Mouse (Mus musculus) frontal cortex, postnatal 10 days (tissue): ENCODE results near the gene Nckipsd.

Experiments
- DNase-seq, 2 experiments: peaks; one replicate each; pipeline ENCODE4 v3.0.0; 2022; ENCODE audit warnings: low spot score in 2 of 2, mixed read lengths in 1 of 2

Gene Nckipsd

GRCm38 (mm10) chr9:108808163-108808665, at the start of gene Nckipsd:
Nckipsd (plus strand) TSS chr9:108808368.
- peak; percentile 88 to 93 for DNase-seq

GRCm38 (mm10) chr9:108759121-108759520, 49.0 kb upstream of the Nckipsd start:
- no peak for DNase-seq

GRCm38 (mm10) chr9:108759805-108760204, 48.4 kb upstream of the Nckipsd start:
- DNase-seq: no peak

- DNase-seq: no peak
Measured at GRCm38 (mm10) chr9:108761561-108761960, 46.6 kb upstream of the Nckipsd start.

DNA sequence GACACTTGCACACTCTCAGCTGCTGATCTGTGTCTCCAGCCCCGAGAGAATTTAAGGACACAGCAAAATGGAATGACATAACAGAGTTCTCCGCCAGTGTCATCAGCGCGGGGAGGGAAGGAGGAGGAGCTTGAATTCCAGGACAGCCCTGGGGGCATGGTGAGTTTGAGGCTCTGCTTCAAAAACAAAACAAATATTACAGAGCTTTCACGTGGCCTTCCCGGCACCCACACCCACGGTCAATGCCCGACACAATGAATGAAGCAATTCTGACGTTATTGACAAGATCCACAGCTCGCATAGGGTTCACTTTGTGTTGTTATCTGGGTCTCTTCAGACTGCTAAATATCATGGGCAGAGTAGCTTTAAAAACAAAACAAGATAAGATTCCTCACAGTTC, 43.2 kb upstream of the Nckipsd start:
- no peak for DNase-seq

DNA sequence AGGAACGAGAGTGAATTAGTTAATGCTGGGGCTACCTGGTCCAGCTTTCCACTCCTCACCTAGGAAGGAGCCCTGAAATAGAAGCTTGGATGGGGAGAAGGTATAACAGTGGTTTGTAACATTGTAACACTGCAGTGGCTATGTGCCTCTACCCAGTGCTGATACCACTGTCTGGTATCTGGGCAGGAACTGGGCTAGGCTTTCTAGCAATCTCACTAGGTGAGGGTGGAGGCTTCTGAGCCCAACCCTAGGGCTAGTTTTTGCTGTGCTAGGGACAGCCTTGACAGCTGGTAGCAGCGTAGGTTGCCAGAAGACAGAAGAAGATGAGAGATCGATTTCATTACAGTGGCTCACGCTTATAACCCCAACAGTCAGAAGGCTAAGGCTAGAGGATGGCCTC, 31.6 kb upstream of the Nckipsd start:
- DNase-seq: no peak

DNA sequence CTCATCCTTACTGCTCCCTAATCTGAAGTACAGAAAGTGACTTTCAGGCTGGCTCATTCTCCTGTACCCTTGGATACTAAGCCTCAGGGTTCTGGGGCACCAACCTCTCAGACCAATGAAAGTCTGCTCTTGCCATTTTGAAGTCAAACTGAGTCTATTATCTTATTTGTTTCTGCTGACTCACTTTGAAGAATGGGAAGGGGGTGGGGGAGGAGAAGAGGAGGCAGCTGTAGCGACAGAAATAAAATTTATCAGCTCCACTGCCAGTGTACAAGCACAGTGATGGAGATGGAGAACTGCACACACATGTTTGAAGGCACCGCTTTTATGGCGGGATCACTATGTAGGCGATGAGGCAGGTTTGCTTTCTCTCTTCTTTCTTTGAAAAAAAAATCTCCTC, 30.9 kb upstream of the Nckipsd start:
- no peak for DNase-seq

GRCm38 (mm10) chr9:108780959-108781358, 27.2 kb upstream of the Nckipsd start:
- no peak for DNase-seq

DNA sequence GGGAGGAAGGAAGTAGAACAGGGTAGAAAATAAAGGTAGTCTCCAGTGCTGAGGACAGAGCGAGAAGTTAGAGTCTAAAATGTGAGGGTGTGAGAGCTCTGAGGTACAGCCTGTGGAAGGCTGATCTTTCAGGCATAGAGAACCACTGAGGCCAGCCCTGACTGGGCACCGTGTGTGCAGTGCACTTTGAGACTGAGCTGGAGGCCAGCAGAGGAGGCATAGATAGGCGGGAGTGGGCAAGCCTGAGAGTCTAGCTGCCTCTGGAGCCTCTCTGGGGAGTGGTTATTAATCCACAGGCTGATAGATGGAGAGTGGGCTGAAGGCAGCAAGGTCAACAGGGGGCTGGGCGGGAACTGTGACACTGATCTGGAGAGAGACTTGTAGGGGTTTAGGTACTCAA, 26.3 kb upstream of the Nckipsd start:
- DNase-seq: no peak

DNA sequence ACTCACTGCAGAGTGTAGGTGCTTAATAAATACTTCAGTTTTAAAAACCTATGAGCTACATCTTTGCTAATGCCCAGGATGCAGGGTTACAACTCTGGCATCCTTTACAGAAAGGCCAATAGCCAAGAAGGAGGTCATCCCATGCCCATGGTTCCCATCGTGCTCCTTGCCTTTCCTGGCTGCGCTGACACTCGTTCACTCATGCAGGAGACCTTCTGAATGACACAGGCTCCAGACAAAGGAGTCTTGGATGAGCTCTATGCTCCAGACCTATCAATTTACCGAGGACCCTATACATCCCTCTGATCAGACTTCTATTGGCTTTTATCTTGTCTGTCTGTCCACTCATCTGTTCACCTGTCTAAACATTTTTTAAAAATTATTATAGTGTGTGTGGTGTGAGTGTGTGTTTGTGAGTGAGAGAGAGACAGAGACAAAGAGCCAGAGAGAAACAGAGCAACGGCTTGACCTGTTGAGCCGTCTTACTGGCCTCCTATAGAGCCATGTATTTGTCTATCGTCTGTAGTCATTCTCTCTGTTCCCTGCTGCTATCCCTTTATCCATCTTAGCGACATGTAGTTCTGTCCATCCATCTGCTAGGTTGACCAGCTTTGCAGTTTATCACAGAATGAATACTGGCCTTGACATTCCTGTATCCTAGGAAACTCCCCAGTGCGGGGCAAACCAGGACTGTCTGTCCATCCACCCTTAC, 25.2 kb upstream of the Nckipsd start:
- DNase-seq: no peak

- peak; percentile 96 for DNase-seq
Measured at GRCm38 (mm10) chr9:108783548-108784463, 24.4 kb upstream of the Nckipsd start, which contains the start of gene Ip6k2. Ip6k2 (plus strand) TSS chr9:108783796.

DNA sequence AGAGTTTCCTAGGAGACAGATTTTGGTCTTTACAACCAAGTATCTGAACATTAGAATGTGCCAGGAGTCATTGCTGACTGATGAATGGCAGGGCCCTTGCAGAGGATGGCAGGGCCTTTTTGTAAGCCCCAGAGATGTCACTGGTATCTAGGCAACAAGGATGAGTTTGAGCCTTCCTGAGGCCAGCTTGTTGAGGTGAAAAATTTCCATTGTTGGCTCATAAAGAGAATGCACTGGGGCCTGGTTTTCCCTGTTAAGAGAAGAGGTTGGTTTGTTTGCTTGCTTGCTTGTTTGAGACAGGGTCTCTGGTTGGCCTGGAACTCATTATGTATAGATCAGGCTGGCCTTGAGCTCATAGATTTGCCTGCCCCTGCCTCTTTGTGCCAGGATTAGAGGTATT, 22.8 kb upstream of the Nckipsd start:
- no peak for DNase-seq

- no peak for DNase-seq
Measured at GRCm38 (mm10) chr9:108786494-108786893, 21.7 kb upstream of the Nckipsd start.

GRCm38 (mm10) chr9:108787080-108787479, 21.1 kb upstream of the Nckipsd start:
- DNase-seq: no peak

DNA sequence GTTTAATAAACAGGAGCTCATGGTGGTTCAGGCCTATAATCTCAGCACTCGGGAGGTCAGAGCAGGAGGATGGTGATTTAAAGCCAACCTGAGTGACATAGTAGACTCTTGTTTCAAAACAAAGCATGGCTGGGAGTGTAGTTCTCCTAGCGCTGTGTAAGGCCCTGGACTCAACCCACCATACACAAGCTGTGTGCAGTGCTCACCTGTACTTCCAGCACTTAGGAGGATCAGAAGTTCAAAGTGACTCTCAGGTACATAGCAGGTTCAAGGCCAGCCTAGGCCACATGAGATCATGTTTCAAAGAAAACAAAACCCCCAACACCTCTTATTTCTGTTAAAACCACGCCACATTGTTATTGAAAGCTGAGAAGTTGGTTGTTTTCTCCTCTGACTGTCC, 19.5 kb upstream of the Nckipsd start:
- DNase-seq: no peak

GRCm38 (mm10) chr9:108792307-108792706, 15.9 kb upstream of the Nckipsd start:
- DNase-seq: no peak

GRCm38 (mm10) chr9:108792730-108793129, 15.4 kb upstream of the Nckipsd start:
- DNase-seq: no peak

DNA sequence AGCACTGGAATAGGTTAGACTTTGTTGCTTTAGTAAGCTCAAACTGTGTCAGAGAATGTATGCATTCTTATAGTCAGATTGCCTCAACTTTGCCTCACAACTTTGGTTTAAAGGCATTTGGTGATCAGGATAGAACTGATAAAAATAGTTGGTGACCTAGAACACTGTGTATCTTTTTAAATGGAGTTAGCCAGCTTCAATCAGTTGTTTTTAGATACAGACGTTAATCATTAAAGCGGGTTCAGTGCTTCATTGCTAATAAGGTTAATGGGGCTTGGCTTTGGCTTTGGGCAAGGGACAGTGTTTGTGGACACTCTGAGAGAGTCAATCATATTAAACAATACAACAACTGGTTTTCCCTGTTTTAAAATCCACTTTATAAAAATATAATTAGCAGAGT, 12.9 kb upstream of the Nckipsd start:
- no peak for DNase-seq

DNA sequence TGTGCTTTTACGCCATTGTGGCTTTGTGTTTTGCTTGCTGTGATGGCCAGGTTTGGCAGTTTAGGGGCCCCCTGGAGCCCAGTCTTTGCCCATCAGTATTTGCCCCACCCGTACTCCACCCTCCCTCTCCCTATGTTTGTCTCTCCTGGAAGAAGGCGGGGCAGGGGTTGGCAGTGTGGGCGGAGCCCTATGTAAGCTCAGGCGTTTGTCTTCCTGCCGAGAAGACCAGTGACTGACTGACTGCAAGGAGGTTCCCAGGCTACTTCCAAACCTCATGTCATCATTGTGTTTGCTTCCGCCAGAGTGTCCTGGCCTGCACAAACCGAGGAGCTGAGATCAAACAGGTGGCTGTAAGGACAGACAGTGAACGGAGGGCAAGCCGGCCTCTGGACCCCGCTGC, 12.4 kb upstream of the Nckipsd start:
- no peak for DNase-seq

GRCm38 (mm10) chr9:108796351-108796981, 11.7 kb upstream of the Nckipsd start:
- no peak for DNase-seq

DNA sequence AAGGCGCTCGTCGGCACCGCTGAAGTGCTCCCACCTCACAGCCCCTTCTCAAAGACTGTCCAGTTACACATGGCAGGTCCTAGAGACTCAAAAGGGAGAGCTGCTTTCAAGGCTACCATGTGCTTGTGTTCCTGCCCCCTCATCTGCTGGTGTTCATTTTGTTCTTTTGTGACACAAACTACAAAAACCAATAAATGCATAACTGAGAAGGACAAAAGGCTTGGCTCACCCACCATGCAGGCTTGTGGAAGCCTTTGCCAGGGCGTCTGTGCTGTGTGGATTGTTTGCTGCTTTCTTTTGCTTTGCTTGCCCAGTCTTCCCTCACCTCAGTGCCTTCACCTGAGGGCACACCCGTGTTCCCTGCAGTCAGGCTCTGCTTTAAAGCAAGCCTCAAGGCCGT, 10.7 kb upstream of the Nckipsd start:
- no peak for DNase-seq

- no peak for DNase-seq
Measured at GRCm38 (mm10) chr9:108798508-108799075, 9.6 kb upstream of the Nckipsd start.
